Mouse (Mus musculus) heart, embryonic 16.5 days (tissue): ENCODE data around the gene Ifnar2. TPM values are rescaled to one million over a fixed set of nuclear protein-coding genes. Genes with fewer than 3 reads are reported as not detected.

ENCODE experiments used
- ATAC-seq: fragments of 200-750 bp; cut with Nextera tagmentation; replicated peaks from 2 replicates; pipeline ENCODE4 v1.8.0; 2017; ENCODE audit warnings: moderate number of reproducible peaks; ENCODE audit not compliant: insufficient read depth, low FRiP score; ENCODE audit errors: extremely low read depth
- H3K27ac ChIP-seq: fragments of 300-500 bp; sonication (generic); 2 replicates; pipeline ENCODE4 v1.5.1; 2014; ENCODE audit warnings: mild to moderate bottlenecking, low read length, control low read depth, moderate library complexity
- H3K27me3 ChIP-seq: fragments of 300-500 bp; sonication (generic); 2 replicates; pipeline ENCODE4 v1.6.1; 2014; ENCODE audit warnings: low read length, mixed read lengths; ENCODE audit not compliant: control insufficient read depth, insufficient read depth
- H3K36me3 ChIP-seq: fragments of 300-500 bp; sonication (generic); 2 replicates; pipeline ENCODE4 v1.6.1; 2014; ENCODE audit not compliant: control insufficient read depth, insufficient read depth
- H3K4me1 ChIP-seq: fragments of 300-500 bp; sonication (generic); 2 replicates; pipeline ENCODE4 v1.6.1; 2014; ENCODE audit warnings: low read length, mixed read lengths; ENCODE audit not compliant: control insufficient read depth, insufficient read depth
- H3K4me2 ChIP-seq: fragments of 300-500 bp; sonication (generic); 2 replicates; pipeline ENCODE4 v1.6.1; 2014; ENCODE audit warnings: low read depth, mild to moderate bottlenecking, control low read depth, low read length
- H3K4me3 ChIP-seq: fragments of 300-500 bp; sonication (generic); 2 replicates; pipeline ENCODE4 v1.5.1; 2014; ENCODE audit warnings: mild to moderate bottlenecking, control low read depth, low read length
- H3K9ac ChIP-seq: fragments of 300-500 bp; sonication (generic); 2 replicates; pipeline ENCODE4 v1.6.1; 2014; ENCODE audit warnings: low read length, control low read depth
- H3K9me3 ChIP-seq: fragments of 300-500 bp; sonication (generic); replicated peaks from 2 replicates; pipeline ENCODE4 v1.6.1; 2016; ENCODE audit warnings: low read length; ENCODE audit not compliant: control insufficient read depth
- WGBS: fragments of 180-500 bp; shearing (Covaris S2); extraction: QIAGEN DNeasy Blood & Tissue Kit; methylation state at CpG from one replicate; pipeline ENCODE4 v1.1.7; 2014; 5-methylcytosine and 5-hydroxymethylcytosine counted together
- polyA plus RNA-seq: library from polyadenylated mRNA; unstranded; fragments of >200 nt; fragmentation: Nextera tagmentation; extraction: Ambion mirVana; gene quantifications from 2 replicates; pipeline ENCODE4 v1.2.1, GENCODE M21; 2015

Ifnar2 gene
- polyA plus RNA-seq, 1 experiment from 2014 or later, result 63.7 TPM

DNA sequence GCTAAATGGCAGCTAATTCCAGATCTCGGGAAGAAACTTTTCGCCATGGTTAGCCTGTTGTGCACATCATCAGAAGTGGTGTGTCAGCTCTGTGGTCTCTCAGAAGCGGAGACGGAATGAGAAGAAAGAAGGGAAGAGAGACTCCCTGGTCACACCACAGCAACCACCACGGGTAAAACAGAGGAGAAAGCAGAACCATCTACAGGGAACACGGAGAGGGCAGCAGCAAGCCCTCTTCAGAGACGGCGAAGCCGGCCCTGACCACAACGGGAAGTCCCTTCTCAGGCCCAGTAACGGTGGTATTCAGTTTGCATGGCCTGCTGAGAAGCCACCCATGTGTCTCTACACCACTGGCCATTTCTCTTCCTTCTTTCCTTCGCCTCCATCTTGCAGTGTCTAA lies 17.4 kb upstream of the Ifnar2 start:
- ATAC-seq, result no peak
- H3K4me1 ChIP-seq, result no peaks in the 10 kb centered on the region
- 64% methylated on average over 12 of the region's 12 CpGs for WGBS

DNA sequence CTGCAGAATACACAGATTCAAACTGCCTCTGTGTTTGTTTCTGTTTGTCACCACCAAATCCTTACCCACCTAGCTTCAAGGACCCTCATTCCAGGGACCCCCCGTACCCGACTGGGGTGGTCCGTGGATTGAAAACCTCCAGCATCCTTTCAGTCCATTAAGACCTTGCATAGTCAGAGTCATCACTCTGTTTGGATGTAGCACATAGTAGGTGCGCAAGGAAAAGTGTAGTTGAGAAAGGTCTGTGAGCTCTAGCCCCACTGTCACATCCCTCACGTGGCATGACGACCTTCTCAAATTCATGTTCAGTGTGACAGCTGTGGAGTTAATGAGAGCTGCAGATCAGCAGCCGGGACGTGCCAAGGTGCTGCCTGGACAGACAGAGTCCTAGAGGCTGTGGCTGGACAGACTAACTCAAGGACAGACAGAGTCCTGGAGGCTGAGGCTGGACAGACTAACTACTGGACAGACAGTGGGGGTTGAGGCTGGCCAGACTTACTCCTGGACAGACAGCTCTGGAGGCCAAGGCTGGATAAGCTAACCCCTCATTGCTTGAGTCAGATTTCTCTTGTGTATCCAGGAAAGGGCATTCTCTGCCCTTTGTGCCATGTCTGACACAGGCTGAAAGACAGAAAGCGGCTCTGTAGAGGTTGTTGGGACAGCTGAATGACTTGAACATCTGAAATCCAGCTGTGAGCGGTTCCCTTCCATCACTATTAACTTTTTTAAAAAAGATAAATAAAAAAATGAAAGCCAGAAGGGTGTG lies 15.6 kb upstream of the Ifnar2 start:
- Histone ChIP-seq H3K36me3 (no peaks in the 10 kb centered on the region), H3K4me1 (peaks cover under 1% of the 10 kb centered on the region; the same call in 1 of the 2 replicates), H3K9ac (no peak overlapping the region), H3K4me2 (no peak overlapping the region), H3K27me3 (peaks cover 5% of the 10 kb centered on the region), H3K27ac (no peak overlapping the region), H3K9me3 (no peaks in the 10 kb centered on the region), H3K4me3 (no peak overlapping the region)
- 0 out of 2 replicates have a peak, but pooled peaks have one; percentile 14 for ATAC-seq
- 69% methylated on average over 10 of the region's 10 CpGs for WGBS

More for the DNA sequence above, 17.4 kb upstream of the Ifnar2 start:
- Histone ChIP-seq H3K9me3 (no peaks in the 10 kb centered on the region), H3K27ac (no peak overlapping the region), H3K27me3 (peaks cover 15% of the 10 kb centered on the region), H3K36me3 (no peaks in the 10 kb centered on the region), H3K4me3 (no peak overlapping the region), H3K4me2 (no peak overlapping the region), H3K9ac (no peak overlapping the region)

- no peak overlapping the region for H3K4me2 ChIP-seq
- H3K9me3 ChIP-seq, result no peaks in the 10 kb centered on the region
- ATAC-seq, result no peak
- 45% methylated on average over 10 of the region's 10 CpGs for WGBS
- no peak overlapping the region for H3K9ac ChIP-seq
- H3K36me3 ChIP-seq, result no peaks in the 10 kb centered on the region
- H3K4me1 ChIP-seq, result peaks cover 6% of the 10 kb centered on the region
- no peak overlapping the region for H3K4me3 ChIP-seq
- no peak overlapping the region for H3K27ac ChIP-seq
- H3K27me3 ChIP-seq, result peaks cover 4% of the 10 kb centered on the region
Measured at GRCm38 (mm10) chr16:91357526-91357900, 15.1 kb upstream of the Ifnar2 start.

- Histone ChIP-seq H3K27ac (no peak overlapping the region), H3K27me3 (no peaks in the 10 kb centered on the region), H3K9ac (no peak overlapping the region), H3K4me1 (peaks cover 13% of the 10 kb centered on the region), H3K36me3 (no peaks in the 10 kb centered on the region), H3K4me2 (no peak overlapping the region), H3K9me3 (no peaks in the 10 kb centered on the region), H3K4me3 (no peak overlapping the region)
- 37% methylated on average over 8 of the region's 8 CpGs for WGBS
- ATAC-seq, result no peak
Measured at GRCm38 (mm10) chr16:91358555-91358954, 14.0 kb upstream of the Ifnar2 start.

GRCm38 (mm10) chr16:91359531-91359930 lies 13.1 kb upstream of the Ifnar2 start:
- Histone ChIP-seq H3K27me3 (no peaks in the 10 kb centered on the region), H3K9ac (no peak overlapping the region), H3K27ac (no peak overlapping the region), H3K9me3 (no peaks in the 10 kb centered on the region), H3K36me3 (no peaks in the 10 kb centered on the region), H3K4me3 (no peak overlapping the region), H3K4me1 (peaks cover 19% of the 10 kb centered on the region), H3K4me2 (no peak overlapping the region)
- WGBS, result 88% methylated on average over 13 of the region's 13 CpGs
- ATAC-seq, result no peak

GRCm38 (mm10) chr16:91360162-91360561 lies 12.4 kb upstream of the Ifnar2 start:
- H3K9ac ChIP-seq, result no peak overlapping the region
- ATAC-seq, result no peak
- H3K4me3 ChIP-seq, result no peak overlapping the region
- WGBS, result 57% methylated on average over 3 of the region's 3 CpGs
- H3K4me1 ChIP-seq, result peaks cover 19% of the 10 kb centered on the region
- H3K4me2 ChIP-seq, result no peak overlapping the region
- H3K36me3 ChIP-seq, result no peaks in the 10 kb centered on the region
- H3K27me3 ChIP-seq, result no peaks in the 10 kb centered on the region
- H3K9me3 ChIP-seq, result no peaks in the 10 kb centered on the region
- no peak overlapping the region for H3K27ac ChIP-seq

DNA sequence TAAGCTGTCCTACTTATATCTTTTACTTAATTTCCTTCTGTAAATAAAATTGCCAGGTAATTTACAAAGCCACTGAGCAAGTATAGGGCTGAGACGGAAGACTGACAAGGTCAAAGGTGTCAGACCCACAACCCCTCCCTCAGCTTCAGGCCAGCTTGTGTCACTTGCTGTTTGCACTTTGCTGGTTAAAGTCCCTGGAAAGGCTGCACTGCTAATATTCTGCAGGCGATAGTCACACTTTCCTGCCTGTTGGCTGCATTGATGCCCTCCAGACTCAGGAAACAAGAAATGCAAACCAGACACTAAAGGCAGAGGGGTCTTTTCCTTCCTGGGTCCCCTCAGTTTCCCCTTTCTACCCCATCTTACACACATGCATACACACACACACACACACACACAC lies 10.6 kb upstream of the Ifnar2 start:
- H3K4me1 ChIP-seq, result peaks cover 19% of the 10 kb centered on the region
- H3K27me3 ChIP-seq, result no peaks in the 10 kb centered on the region
- H3K36me3 ChIP-seq, result no peaks in the 10 kb centered on the region
- H3K4me2 ChIP-seq, result no peak overlapping the region
- H3K9ac ChIP-seq, result peak overlapping the region; percentile 41; the same call in 1 of the 2 replicates
- H3K27ac ChIP-seq, result peak overlapping the region; percentile 86
- no peak for ATAC-seq
- H3K4me3 ChIP-seq, result no peak overlapping the region
- 68% methylated on average over 2 of the region's 2 CpGs for WGBS
- H3K9me3 ChIP-seq, result no peaks in the 10 kb centered on the region

DNA sequence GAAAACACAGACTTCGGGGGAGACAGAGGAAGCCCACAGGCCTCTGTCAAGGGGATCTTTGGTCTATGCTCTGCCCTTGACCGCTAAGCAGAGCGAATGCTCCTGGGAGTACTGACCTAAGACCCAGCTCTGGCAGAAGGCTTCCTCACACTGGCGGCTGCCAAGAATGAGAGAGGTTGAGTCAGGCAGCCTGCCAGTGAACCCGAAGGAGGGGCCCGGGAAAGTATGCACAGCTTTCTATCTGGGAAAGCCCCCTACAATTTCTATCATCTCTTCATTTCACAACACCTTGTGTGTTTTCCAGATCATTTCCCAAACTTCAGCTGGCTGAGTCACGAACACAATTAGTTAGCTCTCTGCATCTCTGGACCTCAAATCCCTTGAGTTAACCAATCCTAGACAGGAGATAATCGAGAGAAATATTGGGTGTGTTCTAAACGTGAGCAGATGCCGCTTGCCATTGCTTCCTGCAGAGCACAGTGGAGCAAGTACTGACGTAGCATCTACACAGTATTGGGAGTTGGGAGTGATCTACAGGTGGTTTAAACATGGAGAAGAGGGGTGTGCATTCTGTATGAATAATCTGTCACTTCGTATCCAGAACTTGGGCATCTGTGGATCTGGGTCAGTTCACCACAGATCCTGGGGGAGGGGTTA lies 9.8 kb upstream of the Ifnar2 start:
- Histone ChIP-seq H3K9ac (peak overlapping the region; percentile 41; the same call in 1 of the 2 replicates), H3K4me3 (no peak overlapping the region), H3K36me3 (no peaks in the 10 kb centered on the region), H3K4me1 (peaks cover 19% of the 10 kb centered on the region), H3K27ac (peak overlapping the region; percentile 86), H3K9me3 (no peaks in the 10 kb centered on the region), H3K4me2 (peak overlapping the region; percentile 14; the same call in 1 of the 2 replicates), H3K27me3 (no peaks in the 10 kb centered on the region)
- peak; percentile 56 for ATAC-seq
- 35% methylated on average over 12 of the region's 12 CpGs for WGBS

DNA sequence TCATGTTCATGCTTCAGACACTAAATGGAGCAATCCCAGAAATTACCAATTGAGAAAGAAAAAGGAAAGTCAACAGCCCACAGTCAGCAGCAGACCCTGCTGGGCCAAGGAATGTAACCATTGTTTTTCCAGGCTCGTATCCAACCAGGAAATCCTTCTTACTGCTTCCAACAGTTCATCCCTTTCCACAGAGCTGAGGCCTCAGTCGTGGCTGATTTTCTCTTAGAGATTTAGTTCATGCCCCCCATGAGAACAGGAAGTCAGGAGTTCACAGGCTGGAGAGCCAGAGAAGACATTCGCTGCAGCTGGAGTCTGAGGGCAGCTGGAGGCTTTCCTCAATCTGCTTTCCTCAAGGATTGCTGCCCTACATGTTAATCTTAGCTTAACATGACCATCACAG lies 9.1 kb upstream of the Ifnar2 start:
- Histone ChIP-seq H3K27ac (peak overlapping the region; percentile 86), H3K4me3 (no peak overlapping the region), H3K4me1 (peaks cover 19% of the 10 kb centered on the region), H3K27me3 (no peaks in the 10 kb centered on the region), H3K4me2 (no peak overlapping the region), H3K9ac (no peak overlapping the region), H3K36me3 (no peaks in the 10 kb centered on the region), H3K9me3 (no peaks in the 10 kb centered on the region)
- ATAC-seq, result peak; percentile 50
- WGBS, result 28% methylated on average over 3 of the region's 3 CpGs
